Mouse (Mus musculus) frontal cortex, postnatal 25 days (tissue): Measurements from ENCODE around the gene Dnah3.
A peak's percentile ranks its signal among the peaks of the same experiment; 100 is the strongest.

ENCODE experiments used
- DNase-seq, 2 experiments: peaks; one replicate each; pipeline ENCODE4 v3.0.0; 2022; ENCODE audit warnings: low spot score in 2 of 2

Dnah3 gene

GRCm38 (mm10) chr7:119875776-119876440 is 219.2 kb downstream of the Dnah3 start:
- peak in 1 of 2 experiments; percentile 15 for DNase-seq

DNA sequence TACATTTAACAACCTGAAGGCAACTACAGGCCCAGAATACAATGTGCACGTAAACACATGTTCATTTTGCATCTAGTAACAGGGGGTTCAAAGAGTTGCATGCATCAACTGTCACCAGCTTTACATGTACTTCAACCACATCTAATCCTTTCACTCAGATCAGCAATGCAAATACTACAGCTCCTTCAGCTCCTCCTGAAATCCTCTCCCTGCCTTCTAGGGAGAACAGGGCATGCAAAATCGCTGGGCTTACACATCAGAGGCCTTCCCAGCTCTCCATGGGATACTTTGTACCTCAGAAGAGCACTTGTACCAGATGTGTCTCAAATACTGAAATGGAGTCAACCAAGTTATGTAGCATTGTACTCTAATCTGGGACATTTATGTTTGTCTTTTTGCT is 222.0 kb downstream of the Dnah3 start:
- no peak for DNase-seq
